Mouse (Mus musculus): ENCODE data around the gene Acot7.

DNA sequence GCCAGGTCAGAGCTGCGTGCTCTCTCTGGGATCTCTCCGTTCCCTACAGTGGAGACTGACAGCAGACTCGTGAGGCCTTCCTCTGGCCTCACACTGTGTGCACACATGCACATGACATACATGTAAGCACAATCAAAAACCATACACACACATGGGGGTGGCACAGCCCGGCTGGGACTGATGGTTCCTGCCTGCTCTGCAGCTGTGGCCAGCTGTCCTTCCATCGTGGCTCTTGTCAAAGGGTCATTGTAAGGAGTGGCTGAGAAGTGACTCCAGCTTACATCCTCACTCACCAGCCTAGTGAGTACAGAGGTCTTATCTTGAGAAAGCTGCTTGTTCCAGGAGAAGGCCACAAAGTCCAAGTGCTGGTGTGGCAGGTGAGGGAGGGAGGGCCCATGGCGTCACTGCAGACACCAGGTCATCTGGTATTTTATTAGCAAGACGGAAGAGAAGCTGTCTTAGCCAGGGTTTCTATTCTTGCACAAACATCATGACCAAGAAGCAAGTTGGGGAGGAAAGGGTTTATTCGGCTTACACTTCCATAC lies 37.0 kb downstream of the Acot7 start:
- TF ChIP-seq CTCF (IDR thresholded peaks at IDR 0.05; ENCODE audit: borderline replicate concordance, insufficient read depth, low read depth, low read length) (no peak), POLR2A (IDR thresholded peaks at IDR 0.05; ENCODE audit: borderline replicate concordance, insufficient read depth, low read length) (no peak)
